Mouse (Mus musculus): ENCODE results near the gene Ankrd60. TPM values are rescaled to one million over a fixed set of nuclear protein-coding genes. Genes with fewer than 3 reads are reported as not detected.

The Ankrd60 gene
- polyA plus RNA-seq, 1 experiment: not detected

DNA sequence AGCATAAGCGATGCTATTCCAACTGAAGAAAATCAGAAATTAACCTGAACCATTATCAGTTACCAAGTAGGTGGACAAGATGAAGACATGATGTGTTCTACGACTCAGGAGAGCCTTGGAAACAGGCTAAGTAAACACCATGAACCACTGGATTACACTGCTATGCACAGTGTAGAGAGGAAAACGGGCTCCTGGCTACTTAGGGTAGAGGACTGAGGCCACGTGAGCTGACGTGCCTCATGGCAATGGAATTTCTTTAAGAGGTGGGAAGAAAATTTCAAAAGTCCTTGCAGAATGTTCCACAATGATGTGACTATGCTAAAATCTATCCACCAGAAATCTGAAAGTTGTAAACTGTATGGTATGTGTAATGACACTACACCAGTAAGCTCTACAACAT, 41.0 kb upstream of the Ankrd60 start:
- no peaks in the 10 kb centered on the region for H3K27me3 ChIP-seq (ENCODE audit: control insufficient read depth, insufficient read depth, insufficient read length)
- no peak overlapping the region for H3ac ChIP-seq (ENCODE audit: control insufficient read depth, insufficient read length)
- no peak overlapping the region for H3K4me3 ChIP-seq
- no peaks in the 10 kb centered on the region for H3K36me3 ChIP-seq (ENCODE audit: control insufficient read depth, insufficient read depth)
- TF ChIP-seq POLR2AphosphoS2 (IDR thresholded peaks at IDR 0.05; ENCODE audit: insufficient read length, low read depth) (no peak), POLR2A (IDR thresholded peaks at IDR 0.05; ENCODE audit: insufficient read length, low read depth) (no peak), REST (IDR thresholded peaks at IDR 0.05; ENCODE audit: insufficient read depth, insufficient read length) (no peak), TCF3 (IDR thresholded peaks at IDR 0.05; ENCODE audit: insufficient read length, low read depth) (no peak), USF1 (IDR thresholded peaks at IDR 0.05; ENCODE audit: low read depth) (no peak), CEBPB (IDR thresholded peaks at IDR 0.05; ENCODE audit: insufficient read depth, poor library complexity, severe bottlenecking) (no peak), TCF12 (IDR thresholded peaks at IDR 0.05; ENCODE audit: insufficient read depth, poor library complexity, severe bottlenecking) (no peak), MYOD1 (IDR thresholded peaks at IDR 0.05; ENCODE audit: control insufficient read depth in 1 of 3, insufficient read length in 2 of 3, low read depth in 2 of 3) (no peak), MAX (IDR thresholded peaks at IDR 0.05; ENCODE audit: low read depth) (no peak), E2F4 (IDR thresholded peaks at IDR 0.05; ENCODE audit: insufficient read depth) (no peak), SRF (IDR thresholded peaks at IDR 0.05; ENCODE audit: control insufficient read depth, insufficient read length, low read depth) (no peak), MYOG (IDR thresholded peaks at IDR 0.05; ENCODE audit: control insufficient read depth in 1 of 3, insufficient read depth in 1 of 3, insufficient read length in 2 of 3, low read depth in 2 of 3) (no peak)
- no peaks in the 10 kb centered on the region for H3K79me2 ChIP-seq (ENCODE audit: control insufficient read depth, insufficient read depth)
- no peak overlapping the region for H3K4me2 ChIP-seq (ENCODE audit: low read depth)

DNA sequence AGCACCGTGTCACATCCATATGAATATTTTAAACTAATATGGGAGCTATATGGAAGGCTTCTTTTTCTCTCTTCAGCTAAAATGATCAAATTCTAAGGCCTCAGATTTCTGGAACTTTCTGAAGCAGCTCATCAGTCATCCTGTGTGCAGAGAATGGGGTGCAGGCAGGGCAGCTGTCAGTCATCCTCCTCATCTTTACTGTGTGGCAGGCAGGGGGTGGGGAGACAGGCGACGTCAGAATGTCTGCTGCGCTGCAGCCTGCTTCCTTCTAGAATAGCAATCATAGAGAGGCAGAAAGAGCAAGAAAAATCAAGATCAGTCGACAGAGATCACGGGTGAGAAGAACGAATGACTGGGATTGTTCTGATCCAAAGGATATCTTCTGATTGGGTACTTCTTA, 38.0 kb upstream of the Ankrd60 start:
- Histone ChIP-seq H3K79me2 (ENCODE audit: control insufficient read depth, insufficient read depth) (no peaks in the 10 kb centered on the region), H3K36me3 (ENCODE audit: control insufficient read depth, insufficient read depth) (no peaks in the 10 kb centered on the region), H3ac (ENCODE audit: control insufficient read depth, insufficient read length) (no peak overlapping the region), H3K27me3 (ENCODE audit: control insufficient read depth, insufficient read depth, insufficient read length) (no peaks in the 10 kb centered on the region), H3K4me2 (ENCODE audit: low read depth) (no peak overlapping the region), H3K4me3 (no peak overlapping the region)
- TF ChIP-seq E2F4 (IDR thresholded peaks at IDR 0.05; ENCODE audit: insufficient read depth) (no peak), USF1 (IDR thresholded peaks at IDR 0.05; ENCODE audit: low read depth) (no peak)

DNA sequence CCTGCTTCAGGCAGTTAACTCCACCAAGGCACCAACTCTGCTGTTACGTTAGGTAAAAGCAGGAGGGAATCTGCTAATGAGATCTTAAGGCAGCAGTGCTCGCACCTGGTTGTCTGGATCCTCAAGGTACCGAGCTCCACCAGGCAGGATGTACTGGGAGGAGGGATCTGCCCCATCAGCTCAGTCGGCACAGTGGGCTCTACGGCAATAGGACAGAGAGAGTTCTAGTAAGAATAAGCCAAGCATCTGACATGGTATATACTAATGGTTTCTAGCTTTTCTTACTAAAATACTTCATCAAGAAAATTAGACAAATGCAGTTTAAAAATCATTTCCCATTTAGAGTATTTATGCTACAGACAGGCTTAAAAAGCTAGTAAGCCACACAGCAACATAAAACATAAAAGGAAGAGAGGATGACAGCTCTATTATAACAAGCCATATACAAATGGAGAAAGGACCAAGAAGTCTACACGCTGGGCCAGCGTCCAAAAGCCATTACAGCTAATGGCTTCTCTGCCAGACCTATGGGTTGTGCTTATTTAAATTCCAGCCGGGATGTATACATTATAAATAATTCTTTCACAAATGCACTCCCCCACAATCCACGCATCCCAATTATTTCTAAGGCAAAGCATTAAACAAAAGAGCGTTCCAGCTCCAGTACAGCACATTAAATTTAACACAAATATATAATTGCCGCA, 37.4 kb upstream of the Ankrd60 start:
- H3K4me3 ChIP-seq: no peak overlapping the region

DNA sequence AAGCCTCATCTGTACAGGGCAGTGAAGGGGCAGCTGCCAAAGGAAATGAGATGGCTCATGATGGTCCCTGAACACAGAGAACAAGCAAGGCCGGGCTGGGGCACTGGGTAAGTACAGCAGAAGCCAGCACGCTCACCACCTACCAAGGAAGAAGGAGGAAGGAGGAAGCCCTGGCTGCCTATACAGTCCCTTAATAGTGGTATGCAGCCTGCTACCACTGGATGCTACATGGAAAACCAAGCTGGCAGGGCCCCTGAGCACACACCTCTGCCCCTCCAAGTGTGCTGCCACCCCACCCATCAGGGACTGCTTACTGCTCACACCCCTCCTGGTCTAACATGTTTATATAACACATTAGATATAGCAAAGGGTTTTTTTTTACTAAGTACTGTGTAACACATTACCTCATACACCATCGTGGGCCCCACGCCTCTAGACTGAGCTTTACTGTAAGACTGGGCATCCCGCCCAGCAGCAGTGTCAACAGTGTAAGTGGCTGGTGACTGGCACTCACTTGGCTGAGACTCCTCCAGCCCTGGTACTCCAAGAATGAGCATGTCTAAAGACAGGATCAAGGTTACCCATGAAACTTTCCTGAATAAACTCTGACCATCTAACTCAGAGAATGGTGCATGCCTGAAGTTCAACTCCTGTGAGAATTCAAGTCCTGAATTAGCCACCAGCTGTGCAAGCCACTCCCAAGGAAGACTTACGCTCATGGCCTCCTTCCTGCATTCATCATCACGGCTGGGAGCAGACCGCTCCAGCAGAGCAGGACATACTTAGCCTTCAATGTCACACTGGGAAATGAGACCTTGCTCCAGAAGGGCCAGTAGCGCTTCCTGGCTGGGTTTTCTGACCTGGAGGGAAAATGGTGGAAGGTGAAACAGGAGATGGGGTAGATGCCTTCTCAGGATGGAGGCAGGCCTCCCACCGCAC, 30.1 kb upstream of the Ankrd60 start:
- no peak overlapping the region for H3K4me2 ChIP-seq (ENCODE audit: low read depth)
- no peaks in the 10 kb centered on the region for H3K27me3 ChIP-seq (ENCODE audit: control insufficient read depth, insufficient read depth, insufficient read length)
- H3K4me3 ChIP-seq: no peak overlapping the region
- H3K36me3 ChIP-seq (ENCODE audit: control insufficient read depth, insufficient read depth): no peaks in the 10 kb centered on the region
- H3ac ChIP-seq (ENCODE audit: control insufficient read depth, insufficient read length): no peak overlapping the region
- TF ChIP-seq CEBPB (IDR thresholded peaks at IDR 0.05; ENCODE audit: insufficient read depth, poor library complexity, severe bottlenecking): no peak
- no peak for TF ChIP-seq E2F4 (IDR thresholded peaks at IDR 0.05; ENCODE audit: insufficient read depth)
- TF ChIP-seq POLR2A (IDR thresholded peaks at IDR 0.05; ENCODE audit: insufficient read length, low read depth): no peak
- TF ChIP-seq SRF (IDR thresholded peaks at IDR 0.05; ENCODE audit: control insufficient read depth, insufficient read length, low read depth): no peak
- TF ChIP-seq POLR2AphosphoS2 (IDR thresholded peaks at IDR 0.05; ENCODE audit: insufficient read length, low read depth): no peak
- no peak for TF ChIP-seq MAX (IDR thresholded peaks at IDR 0.05; ENCODE audit: low read depth)
- TF ChIP-seq TCF12 (IDR thresholded peaks at IDR 0.05; ENCODE audit: insufficient read depth, poor library complexity, severe bottlenecking): no peak
- TF ChIP-seq REST (IDR thresholded peaks at IDR 0.05; ENCODE audit: insufficient read depth, insufficient read length): no peak
- TF ChIP-seq TCF3 (IDR thresholded peaks at IDR 0.05; ENCODE audit: insufficient read length, low read depth): no peak
- TF ChIP-seq MYOG (IDR thresholded peaks at IDR 0.05; ENCODE audit: control insufficient read depth in 1 of 3, insufficient read depth in 1 of 3, insufficient read length in 2 of 3, low read depth in 2 of 3): no peak
- no peak for TF ChIP-seq USF1 (IDR thresholded peaks at IDR 0.05; ENCODE audit: low read depth)
- TF ChIP-seq MYOD1 (IDR thresholded peaks at IDR 0.05; ENCODE audit: control insufficient read depth in 1 of 3, insufficient read length in 2 of 3, low read depth in 2 of 3): no peak
- no peaks in the 10 kb centered on the region for H3K79me2 ChIP-seq (ENCODE audit: control insufficient read depth, insufficient read depth)

More for the DNA sequence above, 37.4 kb upstream of the Ankrd60 start:
- Histone ChIP-seq H3K79me2 (ENCODE audit: control insufficient read depth, insufficient read depth) (no peaks in the 10 kb centered on the region), H3K27me3 (ENCODE audit: control insufficient read depth, insufficient read depth, insufficient read length) (no peaks in the 10 kb centered on the region), H3ac (ENCODE audit: control insufficient read depth, insufficient read length) (no peak overlapping the region), H3K36me3 (ENCODE audit: control insufficient read depth, insufficient read depth) (no peaks in the 10 kb centered on the region), H3K4me2 (ENCODE audit: low read depth) (no peak overlapping the region)
- no peak for TF ChIP-seq TCF3 (IDR thresholded peaks at IDR 0.05; ENCODE audit: insufficient read length, low read depth)

DNA sequence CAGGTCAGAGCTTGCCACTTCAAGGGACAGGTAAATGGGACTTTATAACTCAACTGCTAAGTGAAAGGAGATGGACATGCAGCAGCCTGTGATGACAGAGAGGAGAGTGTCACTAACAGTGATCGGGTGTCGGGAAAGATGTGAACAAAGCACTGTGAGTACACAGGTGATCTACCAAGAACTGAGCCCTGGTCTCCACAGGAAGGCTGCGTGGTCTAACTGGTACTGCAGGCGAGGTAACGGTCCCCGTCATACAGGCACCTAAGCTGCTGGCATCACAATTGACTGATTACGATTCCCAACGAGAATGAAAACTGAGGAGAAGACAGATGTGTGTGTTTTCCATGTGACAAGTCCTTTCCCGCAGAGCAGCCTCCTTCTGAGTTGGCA, 28.2 kb upstream of the Ankrd60 start:
- Histone ChIP-seq H3K4me3 (no peak overlapping the region), H3ac (ENCODE audit: control insufficient read depth, insufficient read length) (no peak overlapping the region), H3K36me3 (ENCODE audit: control insufficient read depth, insufficient read depth) (no peaks in the 10 kb centered on the region), H3K4me2 (ENCODE audit: low read depth) (no peak overlapping the region), H3K27me3 (ENCODE audit: control insufficient read depth, insufficient read depth, insufficient read length) (no peaks in the 10 kb centered on the region), H3K79me2 (ENCODE audit: control insufficient read depth, insufficient read depth) (no peaks in the 10 kb centered on the region)
- TF ChIP-seq POLR2A (IDR thresholded peaks at IDR 0.05; ENCODE audit: insufficient read length, low read depth): no peak
- no peak for TF ChIP-seq POLR2AphosphoS2 (IDR thresholded peaks at IDR 0.05; ENCODE audit: insufficient read length, low read depth)
